Mouse (Mus musculus) cerebellum, adult 8-10 months (tissue): ENCODE measurements around the gene Rhbdf2.
"Not testable (repeated sequence)": the region's sequence is repeated elsewhere in the genome, so short reads cannot be mapped to it uniquely, and the experiment has no call there.

Source experiments
- DNase-seq: peaks from one replicate; pipeline ENCODE4 v3.0.0; 2022

Rhbdf2 gene

GRCm38 (mm10) chr11:116616438-116617118, 10.2 kb downstream of the Rhbdf2 start:
- DNase-seq, result no peak

GRCm38 (mm10) chr11:116615735-116616437, 10.9 kb downstream of the Rhbdf2 start:
- DNase-seq, result no peak

- no peak for DNase-seq
Measured at GRCm38 (mm10) chr11:116613234-116613633, 13.6 kb downstream of the Rhbdf2 start.

- no peak for DNase-seq
Measured at GRCm38 (mm10) chr11:116612554-116612953, 14.3 kb downstream of the Rhbdf2 start.

GRCm38 (mm10) chr11:116611883-116612282, 14.9 kb downstream of the Rhbdf2 start:
- DNase-seq, result no peak

- not testable (repeated sequence) for DNase-seq
Measured at GRCm38 (mm10) chr11:116611168-116611567, 15.7 kb downstream of the Rhbdf2 start.

GRCm38 (mm10) chr11:116609965-116610630, 16.7 kb downstream of the Rhbdf2 start:
- DNase-seq, result peak; percentile 95

- no peak for DNase-seq
Measured at GRCm38 (mm10) chr11:116607717-116608116, 19.1 kb downstream of the Rhbdf2 start.

GRCm38 (mm10) chr11:116604097-116604496, 22.7 kb downstream of the Rhbdf2 start:
- no peak for DNase-seq

- no peak for DNase-seq
Measured at GRCm38 (mm10) chr11:116603339-116603738, 23.5 kb downstream of the Rhbdf2 start.

GRCm38 (mm10) chr11:116602043-116602442, 24.8 kb downstream of the Rhbdf2 start:
- no peak for DNase-seq

- no peak for DNase-seq
Measured at GRCm38 (mm10) chr11:116601166-116601565, 25.7 kb downstream of the Rhbdf2 start.

- DNase-seq, result no peak
Measured at GRCm38 (mm10) chr11:116599230-116599629, 27.6 kb downstream of the Rhbdf2 start.

- DNase-seq, result no peak
Measured at GRCm38 (mm10) chr11:116598193-116598592, 28.6 kb downstream of the Rhbdf2 start.

- no peak for DNase-seq
Measured at GRCm38 (mm10) chr11:116596766-116597165, 30.1 kb downstream of the Rhbdf2 start.

GRCm38 (mm10) chr11:116593345-116593744, 33.5 kb downstream of the Rhbdf2 start:
- DNase-seq, result no peak

GRCm38 (mm10) chr11:116592428-116592827, 34.4 kb downstream of the Rhbdf2 start:
- peak; percentile 100 for DNase-seq

- no peak for DNase-seq
Measured at GRCm38 (mm10) chr11:116591621-116592020, 35.2 kb downstream of the Rhbdf2 start.

- no peak for DNase-seq
Measured at GRCm38 (mm10) chr11:116589574-116589973, 37.2 kb downstream of the Rhbdf2 start.

GRCm38 (mm10) chr11:116589020-116589531, 37.7 kb downstream of the Rhbdf2 start:
- no peak for DNase-seq

- DNase-seq, result peak; percentile 82
Measured at GRCm38 (mm10) chr11:116586801-116587631, 39.8 kb downstream of the Rhbdf2 start.

- DNase-seq, result no peak
Measured at GRCm38 (mm10) chr11:116586310-116586709, 40.5 kb downstream of the Rhbdf2 start, which contains the start of gene Aanat. Gene Aanat (plus strand): TSS chr11:116586432.

- no peak for DNase-seq
Measured at GRCm38 (mm10) chr11:116585682-116586081, 41.1 kb downstream of the Rhbdf2 start.
